Mouse (Mus musculus): Measurements from ENCODE around the gene Cand1. TPM values are rescaled to one million over a fixed set of nuclear protein-coding genes. Genes with fewer than 3 reads are reported as not detected.

Gene Cand1
- polyA plus RNA-seq, 1 experiment from 2014 or later = 64.8 TPM

- no peak; the same call in 1 of the 2 replicates for ATAC-seq (replicated peaks; ENCODE audit: low FRiP score)
- Histone ChIP-seq H3K36me3 (peaks cover 17% of the 10 kb centered on the region), H3K4me2 (peak overlapping the region; percentile 66), H3K4me1 (peaks cover 13% of the 10 kb centered on the region), H3K27ac (peak overlapping the region; percentile 99), H3K27me3 (no peaks in the 10 kb centered on the region), H3K9me3 (replicated peaks) (no peaks in the 10 kb centered on the region), H3K4me3 (replicated peaks) (peak overlapping the region; percentile 75), H3K9ac (peak overlapping the region; percentile 92)
- under 1% methylated on average over 25 of the region's 37 CpGs for WGBS
These were observed 254 bp downstream of the Cand1 start for GRCm38 (mm10) chr10:119239633-119239968.

- H3K27ac ChIP-seq = peak overlapping the region; percentile 99
- ATAC-seq (replicated peaks; ENCODE audit: low FRiP score) = peak; percentile 65
- under 1% methylated on average over 41 of the region's 54 CpGs for WGBS
These were observed 747 bp downstream of the Cand1 start for GRCm38 (mm10) chr10:119238985-119239631.

GRCm38 (mm10) chr10:119231526-119231925, 8.3 kb downstream of the Cand1 start:
- no peak overlapping the region for H3K9ac ChIP-seq
- no peak overlapping the region for H3K27ac ChIP-seq
- ATAC-seq (replicated peaks; ENCODE audit: low FRiP score) = no peak
- WGBS = 75% methylated on average over 5 of the region's 5 CpGs
- no peaks in the 10 kb centered on the region for H3K9me3 ChIP-seq (replicated peaks)
- peaks cover 40% of the 10 kb centered on the region for H3K4me1 ChIP-seq
- no peaks in the 10 kb centered on the region for H3K27me3 ChIP-seq
- no peak overlapping the region for H3K4me3 ChIP-seq (replicated peaks)
- no peak overlapping the region for H3K4me2 ChIP-seq
- peaks cover 24% of the 10 kb centered on the region for H3K36me3 ChIP-seq

More at GRCm38 (mm10) chr10:119238985-119239631, 747 bp downstream of the Cand1 start:
- Histone ChIP-seq H3K4me3 (replicated peaks) (peak overlapping the region; percentile 75), H3K27me3 (no peaks in the 10 kb centered on the region), H3K4me2 (peak overlapping the region; percentile 66), H3K36me3 (peaks cover 20% of the 10 kb centered on the region), H3K9ac (peak overlapping the region; percentile 92), H3K4me1 (peaks cover 13% of the 10 kb centered on the region), H3K9me3 (replicated peaks) (no peaks in the 10 kb centered on the region)

- no peak overlapping the region for H3K4me3 ChIP-seq (replicated peaks)
- peak overlapping the region; percentile 54; the same call in 1 of the 2 replicates for H3K27ac ChIP-seq
- H3K9ac ChIP-seq = no peak overlapping the region
- H3K4me1 ChIP-seq = peaks cover 40% of the 10 kb centered on the region
- no peaks in the 10 kb centered on the region for H3K9me3 ChIP-seq (replicated peaks)
- H3K4me2 ChIP-seq = 0 out of 2 replicates have a peak overlapping the region, but pooled peaks have one; percentile 2
- no peak for ATAC-seq (replicated peaks; ENCODE audit: low FRiP score)
- peaks cover 29% of the 10 kb centered on the region for H3K36me3 ChIP-seq
- WGBS = 77% methylated on average over 4 of the region's 4 CpGs
- no peaks in the 10 kb centered on the region for H3K27me3 ChIP-seq
These were observed 9.2 kb downstream of the Cand1 start for GRCm38 (mm10) chr10:119230703-119231102.

GRCm38 (mm10) chr10:119230074-119230669, 9.7 kb downstream of the Cand1 start:
- no peaks in the 10 kb centered on the region for H3K9me3 ChIP-seq (replicated peaks)
- peak; percentile 85 for ATAC-seq (replicated peaks; ENCODE audit: low FRiP score)
- WGBS = 26% methylated on average over 5 of the region's 5 CpGs

GRCm38 (mm10) chr10:119223686-119224085, 16.2 kb downstream of the Cand1 start:
- Histone ChIP-seq H3K4me1 (0 out of 2 replicates have a peak, but pooled peaks cover 8% of the 10 kb centered on the region), H3K9ac (no peak overlapping the region), H3K4me2 (no peak overlapping the region), H3K9me3 (replicated peaks) (no peaks in the 10 kb centered on the region), H3K27ac (no peak overlapping the region), H3K4me3 (replicated peaks) (no peak overlapping the region), H3K36me3 (peaks cover 47% of the 10 kb centered on the region), H3K27me3 (no peaks in the 10 kb centered on the region)
- WGBS = 59% methylated on average over 4 of the region's 4 CpGs
- ATAC-seq (replicated peaks; ENCODE audit: low FRiP score) = no peak

More at GRCm38 (mm10) chr10:119230074-119230669, 9.7 kb downstream of the Cand1 start:
- H3K4me3 ChIP-seq (replicated peaks) = no peak overlapping the region
- H3K4me2 ChIP-seq = 0 out of 2 replicates have a peak overlapping the region, but pooled peaks have one; percentile 2
- H3K36me3 ChIP-seq = peaks cover 29% of the 10 kb centered on the region
- no peaks in the 10 kb centered on the region for H3K27me3 ChIP-seq
- H3K4me1 ChIP-seq = peaks cover 40% of the 10 kb centered on the region
- peak overlapping the region; percentile 54 for H3K27ac ChIP-seq
- no peak overlapping the region for H3K9ac ChIP-seq

GRCm38 (mm10) chr10:119221631-119222030, 18.2 kb downstream of the Cand1 start:
- Histone ChIP-seq H3K27ac (no peak overlapping the region), H3K4me1 (0 out of 2 replicates have a peak, but pooled peaks cover 8% of the 10 kb centered on the region), H3K27me3 (no peaks in the 10 kb centered on the region), H3K9ac (no peak overlapping the region), H3K9me3 (replicated peaks) (no peaks in the 10 kb centered on the region), H3K4me2 (no peak overlapping the region), H3K4me3 (replicated peaks) (no peak overlapping the region), H3K36me3 (peaks cover 61% of the 10 kb centered on the region)
- WGBS = 69% methylated on average over 5 of the region's 5 CpGs
- ATAC-seq (replicated peaks; ENCODE audit: low FRiP score) = no peak

GRCm38 (mm10) chr10:119219415-119219814, 20.4 kb downstream of the Cand1 start:
- 51% methylated on average over 11 of the region's 11 CpGs for WGBS
- Histone ChIP-seq H3K4me1 (0 out of 2 replicates have a peak, but pooled peaks cover 8% of the 10 kb centered on the region), H3K27ac (no peak overlapping the region), H3K9me3 (replicated peaks) (no peaks in the 10 kb centered on the region), H3K9ac (no peak overlapping the region), H3K4me3 (replicated peaks) (no peak overlapping the region), H3K4me2 (no peak overlapping the region), H3K27me3 (no peaks in the 10 kb centered on the region), H3K36me3 (peaks cover 60% of the 10 kb centered on the region)
- ATAC-seq (replicated peaks; ENCODE audit: low FRiP score) = 0 out of 2 replicates have a peak, but pooled peaks have one; percentile 36

- 92% methylated on average over 15 of the region's 15 CpGs for WGBS
- Histone ChIP-seq H3K27me3 (no peaks in the 10 kb centered on the region), H3K36me3 (peaks cover 58% of the 10 kb centered on the region), H3K4me2 (no peak overlapping the region), H3K27ac (no peak overlapping the region), H3K9ac (no peak overlapping the region), H3K9me3 (replicated peaks) (no peaks in the 10 kb centered on the region), H3K4me3 (replicated peaks) (no peak overlapping the region), H3K4me1 (0 out of 2 replicates have a peak, but pooled peaks cover 8% of the 10 kb centered on the region)
- no peak for ATAC-seq (replicated peaks; ENCODE audit: low FRiP score)
These were observed 21.4 kb downstream of the Cand1 start for GRCm38 (mm10) chr10:119218274-119219080.

GRCm38 (mm10) chr10:119212443-119212842, 27.4 kb downstream of the Cand1 start:
- Histone ChIP-seq H3K27me3 (no peaks in the 10 kb centered on the region), H3K9ac (no peak overlapping the region), H3K27ac (no peak overlapping the region), H3K4me2 (no peak overlapping the region), H3K9me3 (replicated peaks) (no peaks in the 10 kb centered on the region), H3K4me1 (no peaks in the 10 kb centered on the region), H3K4me3 (replicated peaks) (no peak overlapping the region), H3K36me3 (peaks cover 90% of the 10 kb centered on the region)
- WGBS = 61% methylated on average over 5 of the region's 5 CpGs
- ATAC-seq (replicated peaks; ENCODE audit: low FRiP score) = no peak

- H3K36me3 ChIP-seq = peaks cover 90% of the 10 kb centered on the region
- H3K4me1 ChIP-seq = no peaks in the 10 kb centered on the region
- whole genome bisulfite sequencing = 85% methylated on average over 11 of the region's 11 CpGs
- H3K4me3 ChIP-seq (replicated peaks) = no peak overlapping the region
- H3K4me2 ChIP-seq = no peak overlapping the region
- no peaks in the 10 kb centered on the region for H3K9me3 ChIP-seq (replicated peaks)
- H3K27ac ChIP-seq = no peak overlapping the region
- H3K9ac ChIP-seq = no peak overlapping the region
- H3K27me3 ChIP-seq = no peaks in the 10 kb centered on the region
- ATAC-seq (replicated peaks; ENCODE audit: low FRiP score) = no peak
These were observed 28.6 kb downstream of the Cand1 start for GRCm38 (mm10) chr10:119211251-119211650.

Measured in kidney, embryonic 15.5 days (tissue).